Mouse (Mus musculus): ENCODE data around the gene Epha2. TPM values are rescaled to one million over a fixed set of nuclear protein-coding genes. Genes with fewer than 3 reads are reported as not detected.

The Epha2 gene
- 4.1 and 6.4 TPM in 2 replicates for polyA plus RNA-seq (2012; rRNA removed)

GRCm38 (mm10) chr4:141301116-141301553 is at the start of gene Epha2:
TSS of gene Epha2 (plus strand) at chr4:141301240.
- peak; percentile 87 for DNase-seq (ENCODE audit: low read depth)
- peak; percentile 36; the same call in 1 of the 2 replicates for TF ChIP-seq POLR2A (IDR thresholded peaks at IDR 0.05; ENCODE audit: borderline replicate concordance, extremely low read depth, insufficient read depth, insufficient read length, poor library complexity, severe bottlenecking)
- TF ChIP-seq CTCF (IDR thresholded peaks at IDR 0.05; ENCODE audit: borderline replicate concordance, extremely low read depth, insufficient read depth, insufficient read length), result no peak

- no peak for DNase-seq (ENCODE audit: low read depth)
- TF ChIP-seq CTCF (IDR thresholded peaks at IDR 0.05; ENCODE audit: borderline replicate concordance, extremely low read depth, insufficient read depth, insufficient read length) (no peak), POLR2A (IDR thresholded peaks at IDR 0.05; ENCODE audit: borderline replicate concordance, extremely low read depth, insufficient read depth, insufficient read length, poor library complexity, severe bottlenecking) (no peak)
Measured at GRCm38 (mm10) chr4:141252641-141253040, 48.4 kb upstream of the Epha2 start.

- peak; percentile 69 for DNase-seq (ENCODE audit: low read depth)
- TF ChIP-seq CTCF (IDR thresholded peaks at IDR 0.05; ENCODE audit: borderline replicate concordance, extremely low read depth, insufficient read depth, insufficient read length), result no peak
- no peak for TF ChIP-seq POLR2A (IDR thresholded peaks at IDR 0.05; ENCODE audit: borderline replicate concordance, extremely low read depth, insufficient read depth, insufficient read length, poor library complexity, severe bottlenecking)
Measured at GRCm38 (mm10) chr4:141254234-141254633, 46.8 kb upstream of the Epha2 start.

GRCm38 (mm10) chr4:141257440-141257839 is 43.6 kb upstream of the Epha2 start:
- no peak for DNase-seq (ENCODE audit: low read depth)
- TF ChIP-seq CTCF (IDR thresholded peaks at IDR 0.05; ENCODE audit: borderline replicate concordance, extremely low read depth, insufficient read depth, insufficient read length) (peak; percentile 61; the same call in 1 of the 2 replicates), POLR2A (IDR thresholded peaks at IDR 0.05; ENCODE audit: borderline replicate concordance, extremely low read depth, insufficient read depth, insufficient read length, poor library complexity, severe bottlenecking) (no peak)

GRCm38 (mm10) chr4:141259413-141259812 is 41.6 kb upstream of the Epha2 start:
- TF ChIP-seq POLR2A (IDR thresholded peaks at IDR 0.05; ENCODE audit: borderline replicate concordance, extremely low read depth, insufficient read depth, insufficient read length, poor library complexity, severe bottlenecking) (no peak), CTCF (IDR thresholded peaks at IDR 0.05; ENCODE audit: borderline replicate concordance, extremely low read depth, insufficient read depth, insufficient read length) (no peak)

GRCm38 (mm10) chr4:141260007-141260723 is 40.9 kb upstream of the Epha2 start:
- TF ChIP-seq POLR2A (IDR thresholded peaks at IDR 0.05; ENCODE audit: borderline replicate concordance, extremely low read depth, insufficient read depth, insufficient read length, poor library complexity, severe bottlenecking), result no peak
- TF ChIP-seq CTCF (IDR thresholded peaks at IDR 0.05; ENCODE audit: borderline replicate concordance, extremely low read depth, insufficient read depth, insufficient read length), result no peak
- DNase-seq (ENCODE audit: low read depth), result peak; percentile 81

More at GRCm38 (mm10) chr4:141259413-141259812, 41.6 kb upstream of the Epha2 start:
- no peak for DNase-seq (ENCODE audit: low read depth)

GRCm38 (mm10) chr4:141262906-141263637 is 38.0 kb upstream of the Epha2 start:
- DNase-seq (ENCODE audit: low read depth), result no peak
- TF ChIP-seq CTCF (IDR thresholded peaks at IDR 0.05; ENCODE audit: borderline replicate concordance, extremely low read depth, insufficient read depth, insufficient read length), result no peak
- no peak for TF ChIP-seq POLR2A (IDR thresholded peaks at IDR 0.05; ENCODE audit: borderline replicate concordance, extremely low read depth, insufficient read depth, insufficient read length, poor library complexity, severe bottlenecking)

- TF ChIP-seq POLR2A (IDR thresholded peaks at IDR 0.05; ENCODE audit: borderline replicate concordance, extremely low read depth, insufficient read depth, insufficient read length, poor library complexity, severe bottlenecking) (no peak), CTCF (IDR thresholded peaks at IDR 0.05; ENCODE audit: borderline replicate concordance, extremely low read depth, insufficient read depth, insufficient read length) (peak; percentile 39; the same call in 1 of the 2 replicates)
- peak; percentile 59 for DNase-seq (ENCODE audit: low read depth)
Measured at GRCm38 (mm10) chr4:141265979-141266637, 34.9 kb upstream of the Epha2 start.

GRCm38 (mm10) chr4:141267250-141267649 is 33.8 kb upstream of the Epha2 start:
- no peak for DNase-seq (ENCODE audit: low read depth)
- TF ChIP-seq POLR2A (IDR thresholded peaks at IDR 0.05; ENCODE audit: borderline replicate concordance, extremely low read depth, insufficient read depth, insufficient read length, poor library complexity, severe bottlenecking), result no peak
- TF ChIP-seq CTCF (IDR thresholded peaks at IDR 0.05; ENCODE audit: borderline replicate concordance, extremely low read depth, insufficient read depth, insufficient read length), result no peak

GRCm38 (mm10) chr4:141267837-141268236 is 33.2 kb upstream of the Epha2 start:
- DNase-seq (ENCODE audit: low read depth), result peak; percentile 72
- TF ChIP-seq CTCF (IDR thresholded peaks at IDR 0.05; ENCODE audit: borderline replicate concordance, extremely low read depth, insufficient read depth, insufficient read length), result peak; percentile 79; the same call in 1 of the 2 replicates
- no peak for TF ChIP-seq POLR2A (IDR thresholded peaks at IDR 0.05; ENCODE audit: borderline replicate concordance, extremely low read depth, insufficient read depth, insufficient read length, poor library complexity, severe bottlenecking)

GRCm38 (mm10) chr4:141268350-141268749 is 32.7 kb upstream of the Epha2 start:
- no peak for DNase-seq (ENCODE audit: low read depth)
- TF ChIP-seq CTCF (IDR thresholded peaks at IDR 0.05; ENCODE audit: borderline replicate concordance, extremely low read depth, insufficient read depth, insufficient read length) (peak; percentile 30; the same call in 1 of the 2 replicates), POLR2A (IDR thresholded peaks at IDR 0.05; ENCODE audit: borderline replicate concordance, extremely low read depth, insufficient read depth, insufficient read length, poor library complexity, severe bottlenecking) (no peak)

All from brain, embryonic 14.5 days (tissue).